Mouse (Mus musculus) 3T3-L1 (cell line): ENCODE data around the gene Dzip1l.

ENCODE experiments used
- DNase-seq: peaks from one replicate; pipeline ENCODE4 v3.0.0-alpha.2; 2015; ENCODE audit warnings: low read depth, low spot score

The Dzip1l gene

DNA sequence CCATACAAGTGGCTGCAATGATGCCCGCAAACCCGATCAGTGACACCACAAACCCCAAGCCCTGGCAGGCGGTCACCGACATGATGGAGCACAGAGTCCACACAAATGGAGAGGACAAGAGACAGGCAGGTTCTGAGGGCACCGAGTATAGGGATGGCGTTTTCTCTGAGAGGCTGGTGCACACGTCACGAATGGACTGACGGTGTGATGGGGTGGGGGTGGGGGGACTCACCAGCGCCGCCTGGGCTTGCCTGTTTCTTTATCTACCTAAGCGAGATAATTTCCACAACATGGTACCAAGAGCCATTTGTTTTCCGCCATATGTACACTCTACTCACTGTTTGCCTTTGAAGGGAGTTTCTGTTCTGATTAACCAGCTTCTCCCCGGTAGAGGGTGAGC lies 87.8 kb downstream of the Dzip1l start, which contains the start of gene Cldn18:
Gene Cldn18, minus strand, starts transcription at position 134 of the 400 bp plus-strand sequence.
- no peak for DNase-seq
